Mouse (Mus musculus) myocyte (in vitro differentiated cells): ENCODE data around the gene Abhd12b. TPM values are rescaled to one million over a fixed set of nuclear protein-coding genes. Genes with fewer than 3 reads are reported as not detected.

Experiments
- H3K27me3 ChIP-seq: one replicate; pipeline ENCODE4 v1.6.1; 2011; ENCODE audit not compliant: control insufficient read depth, insufficient read depth, insufficient read length
- H3K36me3 ChIP-seq: one replicate; pipeline ENCODE4 v1.6.1; 2011; ENCODE audit not compliant: control insufficient read depth, insufficient read depth
- H3K4me2 ChIP-seq: one replicate; pipeline ENCODE4 v1.6.1; 2011; ENCODE audit warnings: low read depth, control low read depth
- H3K4me3 ChIP-seq: one replicate; pipeline ENCODE4 v1.5.1; 2011; ENCODE audit warnings: mild to moderate bottlenecking, control low read depth, moderate library complexity
- H3K79me2 ChIP-seq: one replicate; pipeline ENCODE4 v1.6.1; 2011; ENCODE audit not compliant: control insufficient read depth, insufficient read depth
- H3ac ChIP-seq: one replicate; pipeline ENCODE4 v1.6.1; 2011; ENCODE audit not compliant: control insufficient read depth, insufficient read length
- CEBPB ChIP-seq: IDR thresholded peaks from 2 replicates; pipeline ENCODE4 v1.6.1; 2011; ENCODE audit warnings: mild to moderate bottlenecking, moderate library complexity; ENCODE audit not compliant: poor library complexity, insufficient read depth, severe bottlenecking
- E2F4 ChIP-seq: IDR thresholded peaks from one replicate; pipeline ENCODE4 v1.6.1; 2011; ENCODE audit warnings: mild to moderate bottlenecking, control low read depth, moderate library complexity; ENCODE audit not compliant: insufficient read depth
- MAX ChIP-seq: IDR thresholded peaks from one replicate; pipeline ENCODE4 v1.6.1; 2011; ENCODE audit warnings: low read depth, mild to moderate bottlenecking, control low read depth
- MYOD1 ChIP-seq, 3 experiments: IDR thresholded peaks; one replicate each; pipeline ENCODE4 v1.6.1; 2011; ENCODE audit warnings: control low read depth in 2 of 3, low read depth in 2 of 3, mild to moderate bottlenecking in 2 of 3, moderate library complexity in 1 of 3; ENCODE audit not compliant: insufficient read length in 2 of 3, control insufficient read depth in 1 of 3
- MYOG ChIP-seq, 3 experiments: IDR thresholded peaks; one replicate each; pipeline ENCODE4 v1.6.1; 2011; ENCODE audit warnings: control low read depth in 2 of 3, low read depth in 2 of 3, mild to moderate bottlenecking in 2 of 3; ENCODE audit not compliant: insufficient read length in 2 of 3, control insufficient read depth in 1 of 3, insufficient read depth in 1 of 3
- POLR2A ChIP-seq: IDR thresholded peaks from one replicate; pipeline ENCODE4 v1.6.1; 2011; ENCODE audit warnings: low read depth, mild to moderate bottlenecking, control low read depth, moderate library complexity; ENCODE audit not compliant: insufficient read length
- POLR2AphosphoS2 ChIP-seq: IDR thresholded peaks from one replicate; pipeline ENCODE4 v1.6.1; 2011; ENCODE audit warnings: low read depth, control low read depth; ENCODE audit not compliant: insufficient read length
- REST ChIP-seq: IDR thresholded peaks from one replicate; pipeline ENCODE4 v1.6.1; 2011; ENCODE audit warnings: mild to moderate bottlenecking, control low read depth, moderate library complexity; ENCODE audit not compliant: insufficient read depth, insufficient read length
- SRF ChIP-seq: IDR thresholded peaks from one replicate; pipeline ENCODE4 v1.6.1; 2011; ENCODE audit warnings: low read depth; ENCODE audit not compliant: control insufficient read depth, insufficient read length
- TCF12 ChIP-seq: IDR thresholded peaks from one replicate; pipeline ENCODE4 v1.6.1; 2011; ENCODE audit warnings: mild to moderate bottlenecking, control low read depth; ENCODE audit not compliant: poor library complexity, insufficient read depth, severe bottlenecking
- TCF3 ChIP-seq: IDR thresholded peaks from one replicate; pipeline ENCODE4 v1.6.1; 2011; ENCODE audit warnings: low read depth, control low read depth; ENCODE audit not compliant: insufficient read length
- USF1 ChIP-seq: IDR thresholded peaks from one replicate; pipeline ENCODE4 v1.6.1; 2011; ENCODE audit warnings: low read depth, mild to moderate bottlenecking, control low read depth, moderate library complexity
- polyA plus RNA-seq: library from polyadenylated mRNA; unstranded; fragments of >200 nt; fragmentation: generic; extraction: Trizol; gene quantifications from one replicate; pipeline ENCODE4 v1.2.1, GENCODE M21; 2012; ENCODE audit warnings: missing spikeins

Gene Abhd12b
- polyA plus RNA-seq, 1 experiment = not detected

DNA sequence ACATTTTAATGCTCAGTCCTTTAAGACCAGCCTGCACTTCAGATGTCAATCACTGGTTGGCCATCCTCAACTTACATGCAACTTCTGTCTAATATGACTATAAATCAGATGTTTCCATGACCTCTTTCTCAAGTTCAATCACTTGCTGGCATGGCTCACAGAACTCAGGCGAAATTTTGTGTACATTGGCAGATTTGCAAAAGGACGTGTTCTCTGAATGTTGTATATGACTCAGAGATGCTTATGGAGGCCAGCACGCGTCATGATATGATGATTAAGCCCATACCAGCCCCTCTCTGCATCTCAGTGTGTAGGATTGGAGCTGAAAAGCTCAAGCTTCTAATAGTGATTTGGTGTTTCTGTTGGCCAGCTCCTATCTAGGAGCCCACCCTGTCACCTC, 27.3 kb upstream of the Abhd12b start:
- no peak overlapping the region for H3ac ChIP-seq
- no peaks in the 10 kb centered on the region for H3K79me2 ChIP-seq
- H3K27me3 ChIP-seq = no peaks in the 10 kb centered on the region
- TF ChIP-seq SRF (no peak), MYOD1 (IDR thresholded peaks at IDR 0.05; ENCODE audit: control insufficient read depth in 1 of 3, insufficient read length in 2 of 3, low read depth in 2 of 3) (no peak), REST (no peak), POLR2A (no peak), CEBPB (no peak), MYOG (IDR thresholded peaks at IDR 0.05; ENCODE audit: control insufficient read depth in 1 of 3, insufficient read depth in 1 of 3, insufficient read length in 2 of 3, low read depth in 2 of 3) (no peak), TCF3 (no peak), USF1 (no peak)
- H3K4me2 ChIP-seq = no peak overlapping the region
- H3K36me3 ChIP-seq = no peaks in the 10 kb centered on the region
- H3K4me3 ChIP-seq = no peak overlapping the region

DNA sequence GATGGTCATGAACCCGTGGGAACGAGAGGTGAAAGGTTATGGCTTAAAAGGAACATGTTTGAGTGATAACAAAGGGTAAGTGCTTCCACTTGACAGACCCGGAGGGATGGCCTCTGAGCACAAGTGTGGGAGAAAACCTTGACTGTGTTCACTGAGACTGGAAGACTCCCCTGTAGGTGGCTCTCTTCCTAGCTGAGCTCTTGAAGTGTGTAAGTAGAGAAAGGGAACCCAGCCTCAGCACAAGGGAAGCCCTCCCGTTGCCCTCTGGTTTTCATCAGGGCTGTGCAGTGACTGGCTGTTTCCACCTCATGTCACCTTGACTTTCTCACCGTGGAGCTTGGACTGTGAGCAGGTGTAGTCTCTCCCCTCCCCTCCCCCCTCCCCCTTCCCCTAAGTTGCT, 24.8 kb upstream of the Abhd12b start:
- no peaks in the 10 kb centered on the region for H3K36me3 ChIP-seq
- no peaks in the 10 kb centered on the region for H3K79me2 ChIP-seq
- no peak overlapping the region for H3K4me3 ChIP-seq
- no peak overlapping the region for H3K4me2 ChIP-seq
- H3K27me3 ChIP-seq = no peaks in the 10 kb centered on the region
- TF ChIP-seq CEBPB (no peak), USF1 (no peak), POLR2AphosphoS2 (no peak), POLR2A (no peak), REST (no peak), TCF3 (no peak), E2F4 (no peak), TCF12 (no peak), SRF (no peak), MYOG (IDR thresholded peaks at IDR 0.05; ENCODE audit: control insufficient read depth in 1 of 3, insufficient read depth in 1 of 3, insufficient read length in 2 of 3, low read depth in 2 of 3) (no peak), MYOD1 (IDR thresholded peaks at IDR 0.05; ENCODE audit: control insufficient read depth in 1 of 3, insufficient read length in 2 of 3, low read depth in 2 of 3) (no peak), MAX (no peak)
- no peak overlapping the region for H3ac ChIP-seq

DNA sequence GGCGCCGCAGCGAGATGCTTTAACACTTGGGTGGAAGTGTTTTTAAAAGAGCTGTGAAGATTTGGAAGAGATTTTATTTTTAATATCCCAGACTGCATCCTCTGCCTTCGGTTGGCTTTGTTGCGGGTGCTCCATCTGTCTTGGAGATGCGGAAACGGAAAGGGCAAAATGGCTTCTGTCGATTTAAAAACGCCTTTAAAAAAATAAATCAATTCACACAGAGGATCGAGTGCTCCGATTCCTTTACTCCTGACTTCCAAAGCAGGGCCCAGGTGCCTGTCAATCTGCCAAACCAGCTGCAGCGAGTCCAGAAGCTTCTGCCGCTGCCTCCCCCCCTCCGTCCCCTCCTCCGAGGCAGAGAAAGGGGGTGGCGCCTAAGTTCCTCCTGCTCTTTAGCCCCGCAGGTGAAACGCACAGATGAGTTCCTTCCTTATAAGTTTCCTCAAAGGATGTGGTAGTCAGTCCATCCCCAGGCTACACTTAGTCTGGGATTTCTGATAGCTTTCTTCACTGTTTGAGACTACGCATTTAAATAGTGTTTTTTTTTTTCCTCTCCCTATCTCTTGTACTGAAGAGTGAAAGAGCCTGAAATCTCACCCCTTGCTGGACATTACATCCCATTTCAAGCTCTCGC, 22.8 kb upstream of the Abhd12b start:
- Histone ChIP-seq H3K79me2 (no peaks in the 10 kb centered on the region), H3K27me3 (no peaks in the 10 kb centered on the region), H3K4me2 (no peak overlapping the region), H3K4me3 (no peak overlapping the region), H3K36me3 (no peaks in the 10 kb centered on the region), H3ac (no peak overlapping the region)
- TF ChIP-seq POLR2A (no peak), MYOG (IDR thresholded peaks at IDR 0.05; ENCODE audit: control insufficient read depth in 1 of 3, insufficient read depth in 1 of 3, insufficient read length in 2 of 3, low read depth in 2 of 3) (no peak), USF1 (no peak), MYOD1 (IDR thresholded peaks at IDR 0.05; ENCODE audit: control insufficient read depth in 1 of 3, insufficient read length in 2 of 3, low read depth in 2 of 3) (no peak), SRF (no peak), E2F4 (no peak), TCF12 (no peak), POLR2AphosphoS2 (no peak), CEBPB (no peak), TCF3 (no peak), REST (no peak), MAX (no peak)

DNA sequence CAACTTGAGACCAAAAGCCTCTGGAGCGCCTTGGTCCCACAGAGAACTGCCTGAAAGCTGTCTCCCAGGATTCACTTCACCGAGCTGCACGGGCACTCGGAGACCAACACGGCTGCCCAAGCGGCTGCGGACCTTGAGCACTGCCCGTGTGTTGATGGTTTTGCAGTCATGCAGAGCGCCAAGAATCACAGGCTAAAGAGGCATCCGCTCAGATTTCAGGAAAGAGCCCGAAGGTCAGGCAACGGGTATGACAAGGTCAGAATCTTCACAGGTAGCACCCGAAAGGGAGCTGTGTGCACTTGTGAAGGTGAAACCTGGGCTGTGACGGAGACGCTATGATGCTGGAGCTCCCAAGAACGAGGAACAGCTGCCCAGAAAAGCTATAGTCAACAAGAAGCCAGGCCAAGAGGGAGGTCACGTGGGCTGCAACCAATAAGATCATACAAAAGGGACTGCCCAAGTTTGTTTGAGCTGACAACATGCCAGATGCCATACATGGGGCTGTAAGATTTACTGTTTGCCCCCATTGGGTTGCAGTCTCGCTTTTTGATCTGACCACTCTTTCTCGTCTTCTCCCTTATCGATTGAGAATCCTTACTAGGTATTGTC, 19.2 kb upstream of the Abhd12b start:
- H3K4me3 ChIP-seq = no peak overlapping the region
- TF ChIP-seq POLR2AphosphoS2 (no peak), REST (no peak), USF1 (no peak), POLR2A (no peak), CEBPB (no peak), E2F4 (no peak), TCF12 (no peak)
- H3K4me2 ChIP-seq = no peak overlapping the region
- H3K79me2 ChIP-seq = no peaks in the 10 kb centered on the region
- no peaks in the 10 kb centered on the region for H3K27me3 ChIP-seq
- no peaks in the 10 kb centered on the region for H3K36me3 ChIP-seq
- H3ac ChIP-seq = no peak overlapping the region
